Comparison of ENCODE assay signal across 8 mouse cellular contexts in the genomic region with DNA sequence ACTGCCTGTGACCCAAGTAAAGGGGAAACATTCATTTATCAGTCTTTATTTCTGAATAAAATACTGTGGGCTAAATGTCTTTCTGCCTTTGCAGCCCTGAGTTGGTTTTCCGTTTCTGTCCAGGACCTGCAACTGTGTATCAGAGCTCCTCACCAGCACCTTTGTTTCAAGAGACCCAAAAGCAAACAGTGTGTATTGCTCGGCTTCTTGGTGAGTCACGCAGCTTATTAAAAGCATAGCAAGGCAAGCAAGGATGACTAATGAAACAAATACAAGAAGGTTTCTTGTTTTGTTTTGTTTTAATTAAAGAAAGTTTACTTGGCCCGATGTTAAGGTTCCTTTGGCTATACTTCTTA. TPM values are rescaled to one million over a fixed set of nuclear protein-coding genes. Genes with fewer than 3 reads are reported as not detected.
DNase-seq lines count a peak whose midpoint lies in the region; ATAC-seq and TF ChIP-seq lines count a peak whose summit lies in the region.

TSS of gene Rcbtb2 (plus strand) at position 115 of the 356 bp plus-strand sequence.

- no peaks in the 10 kb centered on the region for H3K9me3 ChIP-seq in neural tube, embryonic 11.5 days (ENCODE audit: control insufficient read depth, low read length)
- no peaks in the 10 kb centered on the region for H3K9me3 ChIP-seq in embryonic facial prominence, embryonic 12.5 days
- H3K9me3 ChIP-seq in heart, embryonic 15.5 days (replicated peaks): no peaks in the 10 kb centered on the region

- WGBS in neural tube, embryonic 11.5 days: 84% methylated on average over 4 of the region's 4 CpGs
- 42% methylated on average over 4 of the region's 4 CpGs for whole genome bisulfite sequencing in embryonic facial prominence, embryonic 12.5 days
- whole genome bisulfite sequencing in heart, embryonic 15.5 days: 58% methylated on average over 4 of the region's 4 CpGs

- no peaks in the 10 kb centered on the region for H3K36me3 ChIP-seq in neural tube, embryonic 11.5 days (ENCODE audit: control insufficient read depth, insufficient read depth, low read length)
- no peaks in the 10 kb centered on the region for H3K36me3 ChIP-seq in embryonic facial prominence, embryonic 12.5 days
- no peaks in the 10 kb centered on the region for H3K36me3 ChIP-seq in heart, embryonic 15.5 days
- H3K36me3 ChIP-seq in myocyte (ENCODE audit: control insufficient read depth, insufficient read depth): no peaks in the 10 kb centered on the region

- DNase-seq in neural tube, embryonic 11.5 days (ENCODE audit: low spot score): no peak
- no peak for DNase-seq in neural tube, embryonic 10.5 days (ENCODE audit: extremely low spot score, low spot score)
- no peak for DNase-seq in left cerebral cortex, postnatal 25 days (ENCODE audit: low spot score in 2 of 2)
- no peak for DNase-seq in adipocyte (ENCODE audit: low spot score)
- DNase-seq in spleen, adult 18-20 months: no peak

- TF ChIP-seq POLR2A in myocyte (IDR thresholded peaks at IDR 0.05; ENCODE audit: insufficient read length, low read depth): no peak

- no peak within 1 kb of the TSS for H3K4me3 ChIP-seq in neural tube, embryonic 11.5 days (ENCODE audit: low read depth, low read length)
- H3K4me3 ChIP-seq in embryonic facial prominence, embryonic 12.5 days: no peak within 1 kb of the TSS
- H3K4me3 ChIP-seq in heart, embryonic 15.5 days: no peak within 1 kb of the TSS
- no peak within 1 kb of the TSS for H3K4me3 ChIP-seq in myocyte

- no peaks in the 10 kb centered on the region for H3K79me2 ChIP-seq in myocyte (ENCODE audit: control insufficient read depth, insufficient read depth)

- H3ac ChIP-seq in myocyte (ENCODE audit: control insufficient read depth, insufficient read length): no peak within 1 kb of the TSS

- no peak for ATAC-seq in neural tube, embryonic 11.5 days (ENCODE audit: insufficient read depth, low FRiP score, low TSS enrichment)
- no peak for ATAC-seq in embryonic facial prominence, embryonic 12.5 days (ENCODE audit: insufficient number of reproducible peaks, insufficient read depth, low FRiP score, low TSS enrichment)
- ATAC-seq in heart, embryonic 15.5 days (replicated peaks; ENCODE audit: insufficient number of reproducible peaks, insufficient read depth, low FRiP score, low read depth): no peak

- H3K27me3 ChIP-seq in neural tube, embryonic 11.5 days (ENCODE audit: control insufficient read depth, insufficient read depth, low read length): no peaks in the 10 kb centered on the region
- no peaks in the 10 kb centered on the region for H3K27me3 ChIP-seq in embryonic facial prominence, embryonic 12.5 days
- H3K27me3 ChIP-seq in heart, embryonic 15.5 days: no peaks in the 10 kb centered on the region
- no peaks in the 10 kb centered on the region for H3K27me3 ChIP-seq in myocyte (ENCODE audit: control insufficient read depth, insufficient read depth, insufficient read length)

- intact Hi-C loops in left cerebral cortex, postnatal 25 days (cut with DNase I): no loop called here

- H3K4me1 ChIP-seq in neural tube, embryonic 11.5 days (ENCODE audit: control insufficient read depth, insufficient read depth, low read length): no peaks in the 10 kb centered on the region
- H3K4me1 ChIP-seq in embryonic facial prominence, embryonic 12.5 days: peaks cover 14% of the 10 kb centered on the region; the same call in 1 of the 2 replicates
- H3K4me1 ChIP-seq in heart, embryonic 15.5 days (replicated peaks): 0 out of 2 replicates have a peak, but pooled peaks cover 2% of the 10 kb centered on the region

- no peak within 1 kb of the TSS for H3K9ac ChIP-seq in neural tube, embryonic 11.5 days (ENCODE audit: low read length)
- no peak within 1 kb of the TSS for H3K9ac ChIP-seq in embryonic facial prominence, embryonic 12.5 days
- no peak within 1 kb of the TSS for H3K9ac ChIP-seq in heart, embryonic 15.5 days

- no peak within 1 kb of the TSS for H3K4me2 ChIP-seq in neural tube, embryonic 11.5 days (ENCODE audit: low read depth)
- H3K4me2 ChIP-seq in embryonic facial prominence, embryonic 12.5 days (replicated peaks): no peak within 1 kb of the TSS
- no peak within 1 kb of the TSS for H3K4me2 ChIP-seq in heart, embryonic 15.5 days
- peak within 1 kb of the TSS; percentile 53 for H3K4me2 ChIP-seq in myocyte (ENCODE audit: low read depth)

- no peak within 1 kb of the TSS for H3K27ac ChIP-seq in neural tube, embryonic 11.5 days (ENCODE audit: low read depth, low read length)
- no peak within 1 kb of the TSS for H3K27ac ChIP-seq in embryonic facial prominence, embryonic 12.5 days
- H3K27ac ChIP-seq in heart, embryonic 15.5 days: peak within 1 kb of the TSS; percentile 40

TF ChIP-seq in myocyte, 11 proteins besides CTCF, POLR2A, EP300 and RAD21:
- TF ChIP-seq MYOG (IDR thresholded peaks at IDR 0.05; ENCODE audit: control insufficient read depth in 1 of 3, insufficient read depth in 1 of 3, insufficient read length in 2 of 3, low read depth in 2 of 3): no peak
- TF ChIP-seq MAX (IDR thresholded peaks at IDR 0.05; ENCODE audit: low read depth): no peak
- no peak for TF ChIP-seq E2F4 (IDR thresholded peaks at IDR 0.05; ENCODE audit: insufficient read depth)
- TF ChIP-seq SRF (IDR thresholded peaks at IDR 0.05; ENCODE audit: control insufficient read depth, insufficient read length, low read depth): no peak
- no peak for TF ChIP-seq TCF12 (IDR thresholded peaks at IDR 0.05; ENCODE audit: insufficient read depth, poor library complexity, severe bottlenecking)
- no peak for TF ChIP-seq CEBPB (IDR thresholded peaks at IDR 0.05; ENCODE audit: insufficient read depth, poor library complexity, severe bottlenecking)
- TF ChIP-seq TCF3 (IDR thresholded peaks at IDR 0.05; ENCODE audit: insufficient read length, low read depth): no peak
- TF ChIP-seq REST (IDR thresholded peaks at IDR 0.05; ENCODE audit: insufficient read depth, insufficient read length): no peak
- TF ChIP-seq POLR2AphosphoS2 (IDR thresholded peaks at IDR 0.05; ENCODE audit: insufficient read length, low read depth): no peak
TF ChIP-seq in myocyte: peak in this region for 0.

RNA-seq across cellular contexts. Expression of gene Rcbtb2, which starts in this region (rescaled TPM):
- polyA plus RNA-seq in neural tube, embryonic 11.5 days (2014; fragmentation: Nextera tagmentation; extraction: Ambion mirVana): 156 and 167 TPM in 2 replicates
- 155 and 160 TPM in 2 replicates for polyA plus RNA-seq in embryonic facial prominence, embryonic 12.5 days (2016; fragmentation: Nextera tagmentation; extraction: Ambion mirVana)
- polyA plus RNA-seq in heart, embryonic 15.5 days (2015; fragmentation: Nextera tagmentation; extraction: Ambion mirVana): 62.0 and 68.1 TPM in 2 replicates
- 10 to 100 TPM; 17.3 TPM for total RNA-seq in left cerebral cortex, postnatal 25 days (2021)
- polyA plus RNA-seq in myocyte (2012; fragmentation: generic; extraction: Trizol): 11.8 TPM
